Mouse (Mus musculus) lung, adult 2 months (tissue): ENCODE data around the gene Fanca.

ENCODE experiments used
- CTCF ChIP-seq: fragments of 200-500 bp; IDR thresholded peaks from 2 replicates; pipeline ENCODE4 v1.5.1; 2011; ENCODE audit warnings: mild to moderate bottlenecking, low read length, control low read depth; ENCODE audit not compliant: insufficient read depth
- POLR2A ChIP-seq: fragments of 200-500 bp; IDR thresholded peaks from 2 replicates; pipeline ENCODE4 v1.6.1; 2011; ENCODE audit warnings: low read depth, mild to moderate bottlenecking, control low read depth, low read length, borderline replicate concordance; ENCODE audit errors: extremely low read depth

GRCm38 (mm10) chr8:123247748-123248147, 70.6 kb downstream of the Fanca start:
- TF ChIP-seq CTCF (no peak), POLR2A (no peak)
